Mouse (Mus musculus): Measurements from ENCODE around the gene Cast. TPM values are rescaled to one million over a fixed set of nuclear protein-coding genes. Genes with fewer than 3 reads are reported as not detected.

The Cast gene
- 104 TPM for polyA plus RNA-seq (2014; fragmentation: Illumina TruSeq; extraction: RNeasy Lipid Tissue Mini Kit (QIAGEN cat#74804))

DNA sequence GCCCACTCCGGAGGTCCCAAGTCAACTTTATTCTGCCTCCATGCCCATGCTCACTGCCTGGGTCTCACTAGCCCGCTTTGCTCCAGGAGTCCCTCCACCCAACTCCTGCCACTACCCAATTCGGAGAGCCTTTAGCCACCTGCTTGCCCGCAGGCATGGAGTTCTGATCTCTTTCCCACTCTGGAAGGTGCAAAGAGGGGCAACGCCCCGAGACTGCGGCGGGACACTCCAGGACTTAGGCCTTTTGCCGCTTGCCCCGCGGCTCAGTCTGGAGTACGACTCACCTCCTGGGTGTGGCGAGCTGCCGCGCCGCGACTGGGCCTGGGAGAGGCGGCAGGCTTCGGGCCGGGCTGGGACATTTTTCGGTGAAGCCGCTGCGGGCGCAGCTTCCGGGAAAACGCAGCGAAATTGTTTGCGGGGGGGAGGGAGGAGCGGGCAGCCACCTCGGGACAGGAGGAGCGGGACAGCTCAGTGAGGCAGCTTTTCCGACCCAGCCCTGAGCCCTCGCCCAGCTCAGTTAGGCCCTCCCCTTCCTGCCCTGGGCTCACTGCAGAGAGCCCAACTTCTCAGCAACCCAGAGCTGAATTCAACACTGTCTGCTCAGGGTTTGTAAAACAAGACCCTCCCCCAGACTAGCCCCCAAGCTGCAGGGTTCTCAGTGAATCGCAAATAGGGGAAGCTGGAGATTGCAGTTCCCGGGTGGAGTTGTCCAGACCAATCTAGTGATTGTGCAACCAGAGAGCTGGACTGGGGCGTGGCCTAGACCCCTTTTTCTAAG is at the start of gene Cast:
Cast (minus strand) TSS at position 659 of the 778 bp plus-strand sequence.

Other genes starting within 250 kb of the Cast start
- 255 TPM for gene Erap1, start 169.2 kb downstream of the Cast start, polyA plus RNA-seq (2014; fragmentation: Illumina TruSeq; extraction: RNeasy Lipid Tissue Mini Kit (QIAGEN cat#74804))